Mouse (Mus musculus): ENCODE results near the gene Epb41l1. TPM values are rescaled to one million over a fixed set of nuclear protein-coding genes. Genes with fewer than 3 reads are reported as not detected.
A peak's percentile ranks its signal among the peaks of the same experiment; 100 is the strongest.

Epb41l1 gene
- total RNA-seq, 2 experiments from 2014 or later, result 3.8 to 4.6 TPM

- intact Hi-C loops (cut with DNase I), result no loop called here
- H3K4me3 ChIP-seq, result no peak overlapping the region
- no peak for DNase-seq
- TF ChIP-seq CTCF (IDR thresholded peaks at IDR 0.05), result no peak
- H3K27ac ChIP-seq, result peak overlapping the region; percentile 61
Observed at GRCm38 (mm10) chr2:156472336-156472735, 51.6 kb downstream of the Epb41l1 start.

DNA sequence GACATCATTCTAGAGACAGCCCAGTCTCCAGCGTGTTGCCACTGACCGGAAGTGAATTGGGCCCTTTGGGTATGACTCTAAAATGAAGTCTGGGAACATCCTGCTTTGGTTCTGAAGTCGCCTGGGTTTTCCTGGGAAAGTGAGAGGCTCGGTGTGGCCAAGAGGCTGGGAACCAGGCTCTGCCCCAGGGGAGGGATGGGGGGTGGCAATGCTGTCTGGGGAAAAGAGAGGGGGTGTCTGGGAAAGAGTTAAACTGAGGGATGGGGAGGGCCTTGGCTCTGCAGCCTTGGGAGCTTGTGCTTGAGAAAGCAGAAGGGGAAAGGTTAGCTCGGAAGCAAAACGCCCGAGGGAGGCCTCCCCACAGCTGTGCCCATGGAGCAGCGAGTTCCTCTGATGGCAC, 53.0 kb downstream of the Epb41l1 start:
- TF ChIP-seq CTCF (IDR thresholded peaks at IDR 0.05), result no peak
- intact Hi-C loops (cut with DNase I), result no loop called here
- H3K4me3 ChIP-seq, result no peak overlapping the region
- H3K27ac ChIP-seq, result peak overlapping the region; percentile 61
- DNase-seq, result no peak

GRCm38 (mm10) chr2:156474111-156474510, 53.4 kb downstream of the Epb41l1 start:
- no peak overlapping the region for H3K4me3 ChIP-seq
- peak overlapping the region; percentile 61 for H3K27ac ChIP-seq
- no peak for TF ChIP-seq CTCF (IDR thresholded peaks at IDR 0.05)
- DNase-seq, result no peak
- intact Hi-C loops (cut with DNase I), result no loop called here

GRCm38 (mm10) chr2:156474891-156475284, 54.2 kb downstream of the Epb41l1 start:
- no peak for TF ChIP-seq CTCF (IDR thresholded peaks at IDR 0.05)
- Histone ChIP-seq H3K4me3 (peak overlapping the region; percentile 81), H3K27ac (peak overlapping the region; percentile 85)
- no peak for DNase-seq
- intact Hi-C loops (cut with DNase I), result no loop called here

DNA sequence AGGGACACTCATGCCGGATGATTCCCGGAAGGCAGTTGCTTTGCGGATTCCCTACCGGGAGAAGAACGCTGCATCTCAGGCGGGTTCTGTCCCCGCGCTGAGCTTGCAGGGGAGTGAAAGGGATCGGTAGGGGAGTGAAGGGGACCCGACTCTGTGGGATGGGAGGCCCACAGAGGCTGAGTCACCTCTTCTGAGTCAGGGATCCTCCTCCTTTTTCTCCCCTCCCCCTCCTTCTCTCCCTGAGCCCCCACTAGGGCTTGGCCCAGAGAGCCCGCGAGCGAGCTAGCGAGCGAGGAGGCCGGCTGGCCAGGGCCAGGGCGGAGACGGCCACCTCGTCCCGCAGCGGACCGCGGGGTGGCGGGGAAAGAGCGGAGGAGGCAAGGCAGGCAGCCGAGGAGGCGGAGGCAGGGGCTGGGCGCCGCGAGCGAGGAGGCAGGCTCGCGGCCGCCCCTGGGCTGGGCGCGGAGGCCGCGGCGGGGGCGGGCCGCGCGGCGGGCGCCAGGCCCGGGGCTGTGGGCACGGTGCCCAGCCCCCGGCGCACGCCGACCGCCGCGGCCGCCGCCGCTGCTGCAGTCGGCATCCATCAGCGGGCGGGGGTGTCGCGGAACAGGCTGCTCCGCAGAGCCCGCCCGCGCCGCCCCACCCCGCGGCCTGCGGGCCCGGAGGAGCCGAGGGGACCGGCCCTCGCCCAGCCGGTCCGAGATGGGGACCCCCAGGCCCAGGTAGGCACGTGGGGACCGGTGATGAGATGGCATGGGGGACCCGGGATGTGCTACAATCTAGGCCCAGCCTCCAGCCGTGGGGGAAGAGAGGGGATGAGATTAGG, 54.8 kb downstream of the Epb41l1 start:
- DNase-seq, result peak; percentile 82

DNA sequence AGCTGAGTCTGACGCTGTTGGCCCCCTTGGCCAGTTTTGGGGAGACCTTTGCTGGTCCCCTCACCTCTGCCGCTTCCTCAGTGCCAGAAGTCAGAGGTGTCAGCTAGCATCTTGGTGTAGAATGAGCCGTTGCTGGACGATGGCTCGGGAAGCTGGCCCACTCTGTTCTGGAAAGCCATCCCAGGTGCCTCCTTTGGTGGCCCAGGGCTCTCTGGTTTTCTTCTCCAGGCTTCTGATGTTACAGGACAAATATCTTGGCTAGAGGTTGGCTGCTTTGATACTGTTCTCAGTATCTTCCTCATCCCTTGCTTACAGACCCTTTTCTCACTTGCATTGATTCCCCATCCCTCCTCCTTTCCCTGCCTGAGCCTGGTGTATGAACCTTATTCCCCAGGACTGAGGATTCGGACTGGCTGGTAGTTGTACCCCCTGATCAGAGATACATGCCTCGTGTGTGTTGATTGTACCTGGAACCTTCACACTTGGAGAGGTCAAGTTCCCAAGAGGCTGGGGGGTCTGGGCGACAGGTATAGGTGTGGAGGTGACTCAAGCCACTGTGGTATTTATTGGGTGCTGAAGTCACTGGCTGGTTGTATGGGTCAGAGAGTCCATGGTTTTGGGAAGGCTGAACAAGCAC, 55.5 kb downstream of the Epb41l1 start:
- no peak for DNase-seq
- intact Hi-C loops (cut with DNase I), result no loop called here
- Histone ChIP-seq H3K27ac (peak overlapping the region; percentile 82), H3K4me3 (peak overlapping the region; percentile 81)
- no peak for TF ChIP-seq CTCF (IDR thresholded peaks at IDR 0.05)

More for the DNA sequence above, 54.8 kb downstream of the Epb41l1 start:
- no peak for TF ChIP-seq CTCF (IDR thresholded peaks at IDR 0.05)
- Histone ChIP-seq H3K27ac (peak overlapping the region; percentile 85), H3K4me3 (peak overlapping the region; percentile 81)
- intact Hi-C loops (cut with DNase I), result no loop called here

DNA sequence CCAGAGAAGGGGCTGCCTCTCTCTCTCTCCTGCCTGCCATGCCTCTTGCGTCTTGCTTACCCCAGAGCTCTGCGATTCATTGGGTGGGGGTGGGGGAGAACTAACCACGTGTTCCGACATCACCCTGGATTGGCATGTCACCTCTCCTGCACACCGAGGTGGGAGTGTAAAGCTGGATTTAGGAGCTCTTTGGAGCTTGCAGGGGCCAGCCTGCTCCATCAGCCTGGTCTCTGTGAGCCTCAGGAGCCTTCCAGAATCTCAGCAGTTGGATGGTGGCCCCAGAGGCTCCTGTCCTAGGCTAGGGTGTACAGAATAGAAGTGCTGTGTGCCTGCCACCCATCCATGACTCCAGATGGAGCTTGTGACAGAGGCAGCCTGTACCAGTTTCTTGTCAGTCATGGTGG, 56.0 kb downstream of the Epb41l1 start:
- peak overlapping the region; percentile 31; the same call in 1 of the 2 replicates for H3K27ac ChIP-seq
- DNase-seq, result no peak
- intact Hi-C loops (cut with DNase I), result no loop called here
- peak overlapping the region; percentile 81 for H3K4me3 ChIP-seq
- no peak for TF ChIP-seq CTCF (IDR thresholded peaks at IDR 0.05)

- Histone ChIP-seq H3K27ac (no peak overlapping the region), H3K4me3 (no peak overlapping the region)
- intact Hi-C loops (cut with DNase I), result no loop called here
- no peak for DNase-seq
- no peak for TF ChIP-seq CTCF (IDR thresholded peaks at IDR 0.05)
Observed at GRCm38 (mm10) chr2:156478046-156478690, 57.5 kb downstream of the Epb41l1 start.

GRCm38 (mm10) chr2:156479833-156480232, 59.1 kb downstream of the Epb41l1 start:
- TF ChIP-seq CTCF (IDR thresholded peaks at IDR 0.05), result no peak
- intact Hi-C loops (cut with DNase I), result no loop called here
- no peak for DNase-seq
- H3K27ac ChIP-seq, result no peak overlapping the region
- H3K4me3 ChIP-seq, result no peak overlapping the region

GRCm38 (mm10) chr2:156480267-156480666, 59.6 kb downstream of the Epb41l1 start:
- DNase-seq, result no peak
- no peak overlapping the region for H3K27ac ChIP-seq
- no peak for TF ChIP-seq CTCF (IDR thresholded peaks at IDR 0.05)
- intact Hi-C loops (cut with DNase I), result no loop called here
- H3K4me3 ChIP-seq, result no peak overlapping the region

GRCm38 (mm10) chr2:156482299-156482698, 61.6 kb downstream of the Epb41l1 start:
- intact Hi-C loops (cut with DNase I), result no loop called here
- no peak overlapping the region for H3K27ac ChIP-seq
- DNase-seq, result peak; percentile 54

DNA sequence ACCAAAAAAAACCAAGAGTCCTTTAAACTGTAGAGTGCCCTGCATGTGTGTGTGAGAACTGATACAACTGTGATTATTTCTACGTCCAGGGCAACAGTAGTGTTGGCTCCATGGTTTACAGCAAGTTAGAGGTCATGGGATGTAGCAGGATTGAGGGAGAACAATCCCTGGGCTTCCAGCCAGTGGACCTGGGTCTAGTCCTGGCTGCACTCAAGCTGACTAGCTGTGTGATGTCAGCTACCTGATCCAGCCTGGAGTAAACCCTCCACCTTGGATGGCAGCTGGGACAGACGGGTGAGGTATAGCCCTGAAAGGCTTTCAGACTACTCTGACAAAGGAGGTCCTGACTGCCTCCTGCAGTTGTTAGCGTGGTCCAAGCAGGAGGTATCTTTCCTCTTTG, 62.1 kb downstream of the Epb41l1 start:
- no peak overlapping the region for H3K27ac ChIP-seq
- intact Hi-C loops (cut with DNase I), result no loop called here
- no peak for DNase-seq
- TF ChIP-seq CTCF (IDR thresholded peaks at IDR 0.05), result no peak
- no peak overlapping the region for H3K4me3 ChIP-seq

More at GRCm38 (mm10) chr2:156482299-156482698, 61.6 kb downstream of the Epb41l1 start:
- TF ChIP-seq CTCF (IDR thresholded peaks at IDR 0.05), result peak; percentile 68
- no peak overlapping the region for H3K4me3 ChIP-seq

DNA sequence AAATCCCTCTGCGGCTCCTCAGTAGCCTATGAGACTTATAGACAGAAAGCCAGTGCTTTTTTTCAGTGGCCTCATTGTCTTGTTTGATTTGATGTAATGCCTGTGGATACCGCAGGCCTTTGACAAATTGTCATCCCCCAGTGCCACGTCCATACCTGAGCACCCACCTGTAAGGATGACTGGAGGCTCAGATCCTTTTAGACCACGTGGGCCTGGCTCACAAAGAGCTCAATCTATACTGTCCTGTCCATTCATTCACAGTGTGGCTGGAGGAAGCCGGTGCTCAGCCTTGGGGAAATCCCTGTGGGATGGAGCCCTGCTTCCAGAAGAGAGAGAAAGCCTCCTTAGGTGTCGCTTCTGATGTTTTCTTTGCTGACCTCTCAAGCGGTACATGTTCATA, 62.5 kb downstream of the Epb41l1 start:
- intact Hi-C loops (cut with DNase I), result no loop called here
- no peak for TF ChIP-seq CTCF (IDR thresholded peaks at IDR 0.05)
- H3K27ac ChIP-seq, result no peak overlapping the region

More for the DNA sequence above, 62.5 kb downstream of the Epb41l1 start:
- no peak overlapping the region for H3K4me3 ChIP-seq
- no peak for DNase-seq

Measured in gastrocnemius, adult 2 months (tissue).